Mouse (Mus musculus): ENCODE data around the gene Tmprss13.

DNA sequence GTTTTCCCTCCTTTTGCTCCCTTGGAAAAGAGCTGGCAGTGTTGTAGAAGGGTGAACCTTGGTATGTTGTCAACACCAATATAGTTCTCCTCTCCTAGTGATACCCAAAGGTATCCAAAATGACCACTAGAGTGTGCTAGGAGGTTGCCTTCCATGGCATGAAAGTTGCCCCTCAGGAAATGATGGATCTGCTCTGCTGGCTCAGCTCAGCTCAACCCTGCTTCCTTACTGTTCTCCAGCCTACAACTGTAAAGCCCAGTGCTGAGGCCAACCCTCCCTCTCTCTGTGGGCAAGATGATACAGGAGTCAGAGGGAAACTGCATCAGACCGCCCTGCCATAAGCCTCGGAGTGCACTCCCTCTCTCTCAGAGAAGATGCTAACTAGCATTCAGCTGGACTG is 26.6 kb downstream of the Tmprss13 start:
- TF ChIP-seq CTCF (IDR thresholded peaks at IDR 0.05; ENCODE audit: control insufficient read depth, insufficient read depth, low read length) (no peak), POLR2A (IDR thresholded peaks at IDR 0.05; ENCODE audit: borderline replicate concordance, control insufficient read depth, low read depth, low read length) (no peak)
